Mouse (Mus musculus): ENCODE measurements around the gene 6430550D23Rik.
"Not testable (repeated sequence)": the region's sequence is repeated elsewhere in the genome, so short reads cannot be mapped to it uniquely, and the experiment has no call there.

DNA sequence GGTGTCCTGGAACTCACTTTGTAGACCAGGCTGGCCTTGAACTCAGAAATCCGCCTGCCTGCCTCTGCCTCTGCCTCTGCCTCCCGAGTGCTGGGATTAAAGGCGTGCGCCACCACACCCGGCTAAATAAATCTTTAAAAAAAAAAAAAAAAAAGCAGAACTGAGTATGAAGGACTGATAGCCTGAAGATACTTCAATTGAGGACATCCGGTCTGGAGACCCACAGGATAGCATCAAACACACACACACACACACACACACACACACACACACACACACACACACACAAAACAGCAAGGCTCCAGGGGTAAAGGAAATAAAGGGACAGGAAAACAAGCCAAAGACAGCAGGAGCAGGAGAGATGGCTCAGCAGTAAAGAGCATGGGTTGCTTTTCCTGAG, 82.6 kb downstream of the 6430550D23Rik start:
- TF ChIP-seq MAX (IDR thresholded peaks at IDR 0.05; ENCODE audit: low read depth); TCF3 (IDR thresholded peaks at IDR 0.05; ENCODE audit: insufficient read length, low read depth); POLR2AphosphoS2 (IDR thresholded peaks at IDR 0.05; ENCODE audit: insufficient read length, low read depth): not testable (repeated sequence)
